In genomic region chr2:148864966-148865365, GRCm38 (mm10) we compare ENCODE assay signal across 19 mouse cellular contexts. TPM values are rescaled to one million over a fixed set of nuclear protein-coding genes. Genes with fewer than 3 reads are reported as not detected.
A peak's percentile ranks its signal among the peaks of the same experiment; 100 is the strongest.
DNase-seq lines count a peak whose midpoint lies in the region; ATAC-seq lines count a peak whose summit lies in the region.
"Had no signal": no experiment of that assay in that cellular context is flagged by ENCODE, and none has a peak within 500 bp of the region (broad histone marks: within the 10 kb centered on the region; RNA-seq: fewer than 3 reads in every experiment).

9230104L09Rik (minus strand) TSS chr2:148865038.

- intact Hi-C loops in heart, postnatal 14 days (cut with DNase I), result loop anchor here (10.0 kb wide), 1 partner anchor 190 kb away; the partner anchor contains the start of gene Nxt1

- peak; percentile 63 to 75 for DNase-seq in heart, adult 18-20 months
- no peak for DNase-seq in heart, postnatal 4 days
- DNase-seq in 3T3-L1 (ENCODE audit: low read depth, low spot score), result peak; percentile 21
- peak; percentile 24 to 34 for DNase-seq in heart, postnatal 14 days
- no peak for DNase-seq in kidney, postnatal 14 days
- no peak for DNase-seq in right cerebral cortex, postnatal 36 days (ENCODE audit: low spot score in 2 of 2)
- DNase-seq: cerebellum, adult 2 months; kidney, adult 2 months; kidney, postnatal 4 days had no signal

- H3K4me3 ChIP-seq in brown adipose tissue, adult 24 weeks (ENCODE audit: insufficient read depth, low read depth, low read length), result peak within 1 kb of the TSS; percentile 33
- H3K4me3 ChIP-seq: midbrain, embryonic 15.5 days had no signal

- peak within 1 kb of the TSS; percentile 98 for H3K27ac ChIP-seq in brown adipose tissue, adult 24 weeks (replicated peaks; ENCODE audit: low read depth, low read length)
- H3K27ac ChIP-seq: hindbrain, postnatal 0 days; macrophage; midbrain, embryonic 15.5 days had no signal

- no peak for ATAC-seq in activated CD4-positive, CD25-positive, alpha-beta regulatory T cell, adult 4 months
- ATAC-seq: forebrain, embryonic 16.5 days; hindbrain, postnatal 0 days; midbrain, embryonic 15.5 days had no signal

- H3K4me1 ChIP-seq in brown adipose tissue, adult 24 weeks (ENCODE audit: control insufficient read depth, insufficient read depth, insufficient read length, low read length), result peaks cover 7% of the 10 kb centered on the region
- H3K4me1 ChIP-seq: midbrain, embryonic 15.5 days had no signal

RNA-seq across cellular contexts. Expression of gene 9230104L09Rik, which starts in this region (rescaled TPM):
- under 1 TPM in 1 of 2 experiments, not detected in 1; 0.72 TPM for total RNA-seq in heart, adult 18-20 months (2021)
- under 1 TPM in 1 of 2 experiments, not detected in 1; 0.72 TPM for total RNA-seq in heart, postnatal 4 days (2021)
- polyA plus RNA-seq in brown adipose tissue, adult 24 weeks (2012; ENCODE audit: insufficient read depth, insufficient read length, missing spikeins), result 2.5 TPM in 1 of 2 replicates, not detected in the other
- total RNA-seq in heart, postnatal 14 days (2021), result 1 to 10 TPM in 1 of 2 experiments, under 1 TPM in 1; 0.78 to 1.1 TPM
- not detected for polyA plus RNA-seq in activated CD4-positive, CD25-positive, alpha-beta regulatory T cell, adult 4 months (2017; shearing (Covaris generic))
- total RNA-seq: hindbrain, postnatal 0 days; left cerebral cortex, adult 8-10 months; liver, adult 2 months; MEL had no signal
- polyA plus RNA-seq: brain, embryonic 14.5 days; cerebellum, adult 2 months; forebrain, embryonic 16.5 days; hindbrain, postnatal 0 days; kidney, adult 2 months; liver, adult 2 months; macrophage; midbrain, embryonic 15.5 days had no signal

Comparison
In these comparisons a context has a peak if more than half of its experiments do, and no peak if none do; other contexts are left out.
1. DNase-seq: peak in 3T3-L1 (single experiment) and heart, postnatal 14 days (2 of 2); none in heart, postnatal 4 days (single experiment), kidney, postnatal 14 days (single experiment) and right cerebral cortex, postnatal 36 days (0 of 2).
2. Peak in DNase-seq in heart, adult 18-20 months; RNA of the gene not detected or under 1 TPM.